Mouse (Mus musculus): ENCODE measurements around the gene Ern1. TPM values are rescaled to one million over a fixed set of nuclear protein-coding genes. Genes with fewer than 3 reads are reported as not detected.
A peak's percentile ranks its signal among the peaks of the same experiment; 100 is the strongest.

Gene Ern1
- total RNA-seq, 2 experiments from 2014 or later = 11.2 to 11.8 TPM

DNA sequence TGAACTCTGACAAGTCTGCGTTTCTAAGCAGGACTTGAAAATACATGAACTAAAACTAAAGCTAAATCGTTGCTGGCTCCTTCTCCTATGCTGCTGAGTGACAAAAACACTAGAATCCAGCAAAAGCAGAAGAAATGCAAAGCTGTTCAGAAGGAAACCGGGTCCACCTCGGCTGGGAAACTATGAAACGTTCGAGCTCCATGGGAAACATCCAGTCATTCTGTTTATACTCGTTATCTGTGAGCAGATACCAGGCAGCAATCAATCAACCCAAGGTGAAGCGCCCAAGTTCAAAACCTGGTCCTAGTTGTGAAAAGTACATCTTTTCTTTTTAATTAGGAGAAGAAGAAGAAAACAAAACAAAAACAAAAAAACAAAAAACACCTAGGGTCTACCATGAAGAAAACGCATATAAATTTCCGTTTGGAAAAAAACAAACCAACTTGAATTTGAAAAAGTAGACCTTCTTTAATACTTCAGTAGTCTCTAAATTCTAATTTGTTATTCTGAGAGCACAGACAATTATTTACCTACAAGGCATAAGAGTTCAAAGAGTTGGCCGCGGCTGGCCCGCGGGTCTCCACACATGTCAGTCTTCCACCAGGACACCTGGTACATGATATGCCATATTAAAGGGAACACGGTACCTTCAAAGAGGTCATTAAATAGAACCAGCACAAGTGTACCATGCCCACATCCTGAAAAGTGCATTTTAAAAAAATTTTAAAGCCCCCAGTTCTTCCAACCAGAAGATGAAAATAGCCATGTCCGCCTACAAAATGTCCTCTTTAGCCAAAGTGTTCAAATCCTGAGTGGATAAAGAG is 1.4 kb downstream of the Ern1 start:
- Histone ChIP-seq H3K27ac (no peak overlapping the region), H3K4me3 (peak overlapping the region; percentile 66)
- no peak for TF ChIP-seq CTCF (conservative IDR thresholded peaks at IDR 0.05)
- no peak for DNase-seq (ENCODE audit: low spot score in 2 of 2)

DNA sequence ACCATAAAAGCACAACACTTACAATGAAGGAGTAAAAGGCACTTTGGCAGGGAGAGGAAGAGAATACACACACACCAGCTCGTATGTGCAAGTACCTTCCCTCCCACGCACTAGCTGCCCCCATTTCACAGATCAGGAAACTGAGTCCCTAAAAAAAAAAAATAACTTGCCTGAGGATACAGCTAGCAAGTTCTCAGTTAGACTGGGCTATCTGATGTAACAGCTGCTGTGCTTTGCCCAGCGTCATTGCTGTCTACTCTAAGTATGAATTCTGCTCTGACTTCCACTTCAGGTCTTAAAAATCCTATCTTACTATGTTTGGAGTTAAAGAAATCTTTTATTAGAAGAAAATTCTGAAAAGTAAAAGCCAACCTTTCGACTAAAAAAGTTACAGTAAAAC is 2.0 kb downstream of the Ern1 start:
- H3K27ac ChIP-seq = no peak overlapping the region
- DNase-seq (ENCODE audit: low spot score in 2 of 2) = no peak
- TF ChIP-seq CTCF (conservative IDR thresholded peaks at IDR 0.05) = no peak
- H3K4me3 ChIP-seq = no peak overlapping the region

DNA sequence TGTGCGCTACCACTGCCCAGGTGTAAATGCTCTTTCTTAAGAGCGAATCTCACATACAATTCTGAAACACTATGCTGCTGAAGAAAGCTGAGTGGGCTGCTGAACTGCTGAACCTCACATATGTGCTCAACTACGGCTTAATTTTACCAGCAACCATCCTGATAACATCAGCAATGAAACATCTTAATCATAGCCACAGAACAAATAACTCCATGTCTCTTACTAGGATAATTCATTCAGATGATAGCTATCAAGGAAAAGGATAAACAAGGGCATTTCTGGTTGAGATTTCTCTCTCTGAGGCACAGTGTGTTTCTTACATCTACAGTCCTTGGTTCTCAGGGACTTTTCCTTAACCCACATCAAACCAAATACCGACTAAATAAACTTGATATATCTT is 2.8 kb downstream of the Ern1 start:
- TF ChIP-seq CTCF (conservative IDR thresholded peaks at IDR 0.05) = no peak
- no peak for DNase-seq (ENCODE audit: low spot score in 2 of 2)
- Histone ChIP-seq H3K27ac (no peak overlapping the region), H3K4me3 (no peak overlapping the region)

DNA sequence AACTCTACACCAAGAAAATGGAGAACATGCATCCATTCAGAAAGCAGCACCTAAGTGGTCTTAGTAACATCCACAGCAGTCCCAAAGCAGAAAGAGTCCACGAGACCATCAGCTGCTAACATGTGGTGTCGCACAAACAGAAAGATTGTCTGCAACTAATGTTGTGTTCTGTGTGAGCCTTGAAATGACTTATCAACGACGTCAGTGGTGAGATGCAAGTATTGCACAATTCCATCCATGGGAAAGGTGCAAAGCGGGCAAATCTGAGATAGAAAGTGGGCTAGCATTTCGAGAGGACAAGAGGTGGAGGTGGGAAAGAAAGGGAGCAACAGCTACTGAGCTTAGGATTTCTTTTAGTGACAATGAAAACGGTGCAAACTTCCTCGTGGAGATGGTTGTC is 4.8 kb downstream of the Ern1 start:
- Histone ChIP-seq H3K4me3 (no peak overlapping the region), H3K27ac (no peak overlapping the region)
- no peak for DNase-seq (ENCODE audit: low spot score in 2 of 2)
- no peak for TF ChIP-seq CTCF (conservative IDR thresholded peaks at IDR 0.05)

DNA sequence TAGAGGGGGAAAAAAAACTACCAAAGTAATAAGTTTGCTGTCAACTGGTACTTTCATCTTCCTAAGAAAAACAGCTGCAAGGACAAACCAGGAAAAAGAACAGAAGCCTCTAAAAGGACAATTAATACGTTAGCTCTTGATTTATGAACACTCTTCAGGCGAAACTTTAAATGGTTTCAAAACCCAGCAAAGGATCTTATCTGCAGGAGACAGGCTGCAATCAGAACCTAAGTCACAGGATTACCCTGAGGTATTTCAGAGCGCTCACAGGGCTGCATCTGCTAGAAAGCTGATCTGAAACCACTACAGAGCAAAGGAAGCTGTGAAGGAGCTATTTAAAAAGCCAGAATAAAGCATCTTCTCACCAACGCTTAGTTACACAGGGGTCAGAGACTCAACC is 6.0 kb downstream of the Ern1 start:
- TF ChIP-seq CTCF (conservative IDR thresholded peaks at IDR 0.05) = no peak
- no peak overlapping the region for H3K27ac ChIP-seq
- no peak for DNase-seq (ENCODE audit: low spot score in 2 of 2)

DNA sequence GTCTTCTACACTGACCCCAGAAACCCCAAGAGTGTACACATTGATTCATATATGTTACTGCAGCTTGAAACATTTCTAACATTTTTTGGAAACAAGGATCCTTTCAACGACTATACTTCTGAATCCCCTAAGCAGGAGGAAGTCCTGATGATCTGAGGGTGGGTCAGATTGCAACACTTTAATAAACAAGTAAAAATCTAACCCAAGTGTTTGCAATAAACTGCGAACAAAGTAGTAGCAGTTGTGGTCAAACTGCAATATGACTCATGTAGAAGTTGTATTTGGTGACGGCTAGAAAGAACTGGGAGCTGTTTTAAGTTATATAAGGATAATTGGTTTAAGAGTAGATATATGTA is 7.1 kb downstream of the Ern1 start:
- no peak for TF ChIP-seq CTCF (conservative IDR thresholded peaks at IDR 0.05)
- H3K27ac ChIP-seq = no peak overlapping the region
- no peak overlapping the region for H3K4me3 ChIP-seq
- no peak for DNase-seq (ENCODE audit: low spot score in 2 of 2)

More for the DNA sequence above, 6.0 kb downstream of the Ern1 start:
- H3K4me3 ChIP-seq = no peak overlapping the region

DNA sequence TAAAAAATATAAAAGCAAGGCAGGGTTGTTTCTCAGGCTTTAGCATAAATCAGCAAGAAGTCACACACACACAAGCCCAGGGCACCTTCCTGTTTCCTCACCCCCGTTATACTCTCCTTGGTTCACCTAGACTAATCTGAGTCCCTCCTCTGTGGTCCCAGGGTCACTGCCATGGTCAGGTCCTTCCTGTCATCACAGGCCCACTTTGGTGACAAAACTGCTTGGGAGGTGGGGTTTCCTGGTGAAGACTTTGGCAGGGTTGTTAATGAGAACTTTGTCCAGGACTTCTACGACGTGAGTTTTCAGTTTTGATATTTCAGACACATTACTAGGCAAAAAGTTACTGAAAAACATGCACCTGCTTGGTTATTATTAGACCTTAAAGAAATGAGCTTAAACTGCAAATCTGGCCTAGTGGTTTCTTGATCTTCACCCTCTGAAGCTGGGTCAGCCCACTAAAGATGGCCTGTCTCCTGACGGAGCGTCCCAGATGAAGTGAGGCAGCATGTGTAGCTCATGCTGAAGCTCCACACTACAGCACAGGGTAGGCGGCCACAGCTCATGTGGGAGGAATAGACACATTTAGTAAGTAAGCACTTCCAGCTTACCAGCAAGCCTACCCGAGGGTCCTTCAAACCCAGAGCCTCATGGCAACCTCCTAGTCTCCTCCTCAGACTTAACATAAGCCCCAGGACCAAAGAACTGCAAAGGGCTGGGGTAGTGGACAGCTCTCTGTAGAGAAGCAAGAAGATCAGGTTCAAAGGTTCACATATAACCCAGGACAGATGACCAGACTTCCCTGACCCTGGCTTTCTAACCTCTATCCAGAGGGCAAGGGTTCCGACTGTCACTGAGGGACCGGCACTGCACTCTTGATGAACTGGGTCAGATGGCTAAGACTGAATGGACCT is 7.8 kb downstream of the Ern1 start:
- no peak for TF ChIP-seq CTCF (conservative IDR thresholded peaks at IDR 0.05)
- H3K27ac ChIP-seq = no peak overlapping the region
- H3K4me3 ChIP-seq = no peak overlapping the region
- DNase-seq (ENCODE audit: low spot score in 2 of 2) = no peak

DNA sequence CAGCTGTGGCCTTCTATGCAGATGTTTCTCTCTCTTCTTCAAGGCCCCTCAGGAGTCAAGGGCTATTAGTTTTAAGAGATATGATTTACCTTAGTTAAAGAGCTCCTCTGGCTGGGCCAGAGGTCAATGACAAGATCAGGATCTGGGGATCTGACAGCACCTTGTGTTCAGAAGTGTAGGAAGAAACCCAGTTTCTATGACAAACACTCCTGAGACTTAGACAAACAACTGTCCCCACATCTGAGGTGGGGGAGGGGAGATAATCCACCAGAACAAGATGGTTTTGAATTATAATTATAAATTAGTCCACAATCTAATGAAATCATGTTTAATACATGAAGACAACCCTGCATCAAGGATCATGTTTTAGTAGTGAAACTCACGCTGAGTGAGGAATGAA is 8.9 kb downstream of the Ern1 start:
- Histone ChIP-seq H3K4me3 (no peak overlapping the region), H3K27ac (no peak overlapping the region)
- TF ChIP-seq CTCF (conservative IDR thresholded peaks at IDR 0.05) = no peak
- no peak for DNase-seq (ENCODE audit: low spot score in 2 of 2)

DNA sequence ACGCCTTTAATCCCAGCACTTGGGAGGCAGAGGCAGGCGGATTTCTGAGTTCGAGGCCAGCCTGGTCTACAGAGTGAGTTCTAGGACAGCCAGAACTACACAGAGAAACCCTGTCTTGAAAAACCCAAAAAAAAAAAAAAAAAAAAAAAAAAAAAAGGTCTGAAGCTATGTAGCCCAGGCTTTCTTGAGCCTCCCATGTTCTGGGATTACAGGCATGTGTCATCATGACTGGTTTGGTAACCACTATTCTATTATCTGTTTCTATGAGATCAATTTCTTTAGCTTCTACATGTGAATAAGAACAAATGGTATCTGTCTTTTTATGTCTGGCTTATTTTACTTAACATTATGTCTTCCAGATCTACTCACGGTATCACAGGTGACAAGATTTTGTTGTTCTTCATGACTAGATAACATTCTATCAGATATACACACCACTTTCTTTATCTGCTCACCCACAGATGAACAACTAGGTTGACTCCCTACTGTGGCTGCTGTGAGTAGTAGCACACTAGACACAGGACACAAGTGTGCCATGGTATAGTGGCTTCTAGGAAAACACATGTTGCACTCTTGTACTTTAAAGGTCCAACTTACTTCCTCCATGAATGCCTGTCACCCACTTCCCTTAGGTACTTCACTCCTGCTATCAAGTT is 10.0 kb downstream of the Ern1 start:
- no peak overlapping the region for H3K27ac ChIP-seq
- no peak overlapping the region for H3K4me3 ChIP-seq
- DNase-seq (ENCODE audit: low spot score in 2 of 2) = no peak
- TF ChIP-seq CTCF (conservative IDR thresholded peaks at IDR 0.05) = no peak

DNA sequence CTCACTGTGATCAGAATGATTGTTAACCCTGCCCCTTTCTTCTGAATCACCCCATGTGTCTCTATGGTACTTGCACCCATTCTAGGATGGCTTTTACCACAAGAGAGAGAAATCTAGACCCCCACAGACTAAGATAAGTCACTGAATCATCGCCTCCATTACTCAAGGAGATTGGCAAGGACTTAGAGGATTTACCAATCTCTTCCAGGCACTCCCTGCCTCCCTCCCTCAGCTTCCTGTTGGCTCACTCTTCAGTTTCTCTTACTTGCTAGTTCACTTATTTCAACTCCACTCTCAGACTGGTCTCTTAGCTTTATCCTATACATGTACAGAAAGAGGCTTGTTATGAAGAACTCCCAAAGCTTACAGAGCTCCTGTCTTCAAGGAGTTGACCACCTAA is 12.3 kb downstream of the Ern1 start:
- TF ChIP-seq CTCF (conservative IDR thresholded peaks at IDR 0.05) = no peak
- no peak overlapping the region for H3K27ac ChIP-seq
- H3K4me3 ChIP-seq = no peak overlapping the region
- DNase-seq (ENCODE audit: low spot score in 2 of 2) = no peak

DNA sequence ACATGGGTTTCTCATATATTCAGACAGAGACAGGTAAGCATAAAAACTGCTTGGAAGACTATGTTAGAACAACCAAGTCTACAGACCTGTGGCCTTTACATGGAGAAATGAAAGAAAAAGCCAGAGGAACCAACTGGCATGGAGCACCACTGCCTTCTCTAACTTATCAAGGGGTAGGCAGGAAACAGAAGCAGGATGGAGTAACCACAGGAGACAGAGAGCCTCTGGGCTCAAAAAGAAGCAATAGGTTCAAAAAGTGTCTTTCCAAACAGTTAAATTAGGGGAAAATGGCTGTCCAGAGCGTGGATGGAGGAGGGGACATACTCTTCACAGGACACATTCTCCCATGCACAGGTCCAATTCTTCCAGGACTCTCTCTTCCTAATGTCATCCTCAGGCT is 16.0 kb downstream of the Ern1 start:
- no peak overlapping the region for H3K4me3 ChIP-seq

DNA sequence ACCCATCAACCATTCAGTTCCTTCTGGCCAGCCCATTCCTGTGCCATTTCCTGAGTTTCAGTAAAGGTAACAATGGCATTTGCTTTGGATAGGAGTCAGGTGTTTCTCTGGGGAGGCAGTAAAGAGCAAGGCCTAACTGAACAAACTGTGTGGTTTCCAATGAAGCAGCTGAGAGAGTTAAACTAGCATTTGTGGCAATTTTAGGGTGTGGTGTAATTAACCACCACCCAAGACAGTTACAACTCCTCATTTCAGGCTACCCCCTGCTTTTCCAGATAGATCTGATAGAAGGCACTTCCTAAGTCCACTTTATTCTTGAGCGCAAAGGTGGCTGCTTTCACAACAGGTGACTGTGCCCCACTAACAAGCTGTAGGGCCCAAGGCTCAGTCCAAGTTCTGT is 19.1 kb downstream of the Ern1 start:
- H3K27ac ChIP-seq = no peak overlapping the region
- no peak overlapping the region for H3K4me3 ChIP-seq
- DNase-seq (ENCODE audit: low spot score in 2 of 2) = no peak
- no peak for TF ChIP-seq CTCF (conservative IDR thresholded peaks at IDR 0.05)

More for the DNA sequence above, 16.0 kb downstream of the Ern1 start:
- TF ChIP-seq CTCF (conservative IDR thresholded peaks at IDR 0.05) = no peak
- DNase-seq (ENCODE audit: low spot score in 2 of 2) = no peak
- H3K27ac ChIP-seq = no peak overlapping the region

DNA sequence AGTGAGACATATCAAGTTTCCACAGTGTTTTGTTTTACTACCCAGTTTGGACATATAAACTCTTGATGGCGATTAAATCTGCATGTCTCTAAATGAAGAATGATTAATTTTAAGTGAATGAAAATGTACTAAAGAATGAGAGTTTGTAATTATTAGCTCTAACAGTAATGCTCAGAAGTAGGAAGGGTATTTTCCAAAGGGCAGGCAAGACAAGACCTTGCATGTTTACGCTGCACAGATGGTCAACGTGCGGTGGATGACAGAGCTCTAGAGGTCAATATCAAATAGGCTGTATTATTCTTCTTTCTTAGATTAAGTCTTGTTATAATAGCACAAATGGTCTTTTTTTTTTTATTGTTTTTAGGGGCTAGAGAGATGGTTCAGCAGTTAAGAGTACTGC is 21.7 kb downstream of the Ern1 start:
- Histone ChIP-seq H3K4me3 (no peak overlapping the region), H3K27ac (no peak overlapping the region)
- no peak for DNase-seq (ENCODE audit: low spot score in 2 of 2)
- TF ChIP-seq CTCF (conservative IDR thresholded peaks at IDR 0.05) = no peak

Data from layer of hippocampus, adult 2 months (tissue).